Mouse (Mus musculus): Measurements from ENCODE around the gene Tex2. TPM values are rescaled to one million over a fixed set of nuclear protein-coding genes. Genes with fewer than 3 reads are reported as not detected.
A peak's percentile ranks its signal among the peaks of the same experiment; 100 is the strongest.

Gene Tex2
- polyA plus RNA-seq, 1 experiment from 2014 or later = 13.1 TPM

GRCm38 (mm10) chr11:106490057-106490456, 123.2 kb downstream of the Tex2 start:
- Histone ChIP-seq H3K4me1 (peaks cover 23% of the 10 kb centered on the region), H3K36me3 (no peaks in the 10 kb centered on the region), H3K4me3 (no peak overlapping the region), H3K4me2 (no peak overlapping the region), H3K27me3 (replicated peaks) (no peaks in the 10 kb centered on the region), H3K27ac (replicated peaks) (no peak overlapping the region), H3K9ac (no peak overlapping the region), H3K9me3 (no peaks in the 10 kb centered on the region)
- 70% methylated on average over 10 of the region's 10 CpGs for WGBS
- ATAC-seq (ENCODE audit: extremely low read depth, insufficient number of reproducible peaks, low FRiP score, low TSS enrichment) = no peak

DNA sequence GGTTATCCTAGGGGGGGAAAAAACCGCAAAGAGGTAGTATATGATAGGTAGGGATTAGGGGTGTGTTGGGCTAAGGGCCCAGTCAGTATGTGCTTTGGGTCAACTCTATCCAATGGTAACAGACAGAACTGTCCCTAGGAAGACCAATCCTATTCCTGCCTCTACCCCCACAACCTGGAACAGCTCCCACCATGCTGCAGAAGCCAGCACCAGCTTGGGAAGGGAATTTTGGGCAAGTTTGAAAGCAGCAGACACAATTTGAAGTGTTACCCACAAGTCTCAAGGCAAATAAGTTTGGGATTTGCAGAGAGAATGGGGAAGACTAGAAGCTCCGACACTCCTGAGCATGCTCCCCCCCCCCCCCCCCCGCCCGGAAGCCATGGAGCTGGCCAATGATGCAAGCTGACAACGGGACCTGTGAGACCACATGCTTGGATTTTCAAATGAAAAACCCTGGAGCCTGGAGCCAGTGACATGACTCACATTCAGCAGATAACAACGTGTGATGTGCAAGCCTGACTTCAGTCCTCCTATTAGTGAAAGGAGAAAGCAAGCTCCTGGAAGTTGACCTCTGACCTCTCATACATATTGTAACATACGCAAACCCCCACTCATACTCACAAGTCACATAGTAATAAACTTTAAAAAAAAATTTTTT, 124.1 kb downstream of the Tex2 start:
- H3K9me3 ChIP-seq = no peaks in the 10 kb centered on the region
- H3K4me3 ChIP-seq = no peak overlapping the region
- H3K27me3 ChIP-seq (replicated peaks) = no peaks in the 10 kb centered on the region
- ATAC-seq (ENCODE audit: extremely low read depth, insufficient number of reproducible peaks, low FRiP score, low TSS enrichment) = no peak
- H3K4me1 ChIP-seq = peaks cover 23% of the 10 kb centered on the region
- WGBS = 40% methylated on average over 7 of the region's 7 CpGs
- no peaks in the 10 kb centered on the region for H3K36me3 ChIP-seq
- no peak overlapping the region for H3K9ac ChIP-seq
- H3K27ac ChIP-seq (replicated peaks) = no peak overlapping the region
- no peak overlapping the region for H3K4me2 ChIP-seq

GRCm38 (mm10) chr11:106488126-106488561, 125.1 kb downstream of the Tex2 start:
- 12% methylated on average over 17 of the region's 17 CpGs for WGBS

DNA sequence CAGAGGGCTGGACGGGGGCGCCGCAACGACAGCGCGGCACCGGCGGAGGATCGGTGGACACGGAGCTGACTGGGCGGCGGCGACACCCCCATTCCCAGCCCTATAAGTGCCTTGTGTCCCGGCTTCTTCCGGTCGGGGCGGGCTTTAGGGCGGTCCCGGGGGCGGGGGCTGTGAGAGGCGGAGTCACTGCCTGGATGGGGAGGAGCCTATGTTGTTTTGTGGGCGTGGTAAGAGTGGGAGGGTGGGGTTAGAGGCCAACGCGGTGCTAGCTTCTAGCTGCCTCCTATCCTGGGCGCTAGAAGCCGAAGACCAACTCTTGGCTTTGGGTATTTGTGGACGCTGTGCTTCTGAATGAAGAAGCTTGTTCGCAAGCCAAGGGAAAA, 125.5 kb downstream of the Tex2 start, which contains the start of gene Ern1:
TSS of gene Ern1 (minus strand) at position 120 of the 383 bp plus-strand sequence.
- Histone ChIP-seq H3K9me3 (no peaks in the 10 kb centered on the region), H3K4me2 (peak within 1 kb of the TSS; percentile 82), H3K27ac (replicated peaks) (peak within 1 kb of the TSS; percentile 90), H3K4me1 (peaks cover 23% of the 10 kb centered on the region), H3K36me3 (no peaks in the 10 kb centered on the region), H3K4me3 (peak within 1 kb of the TSS; percentile 95), H3K9ac (peak within 1 kb of the TSS; percentile 95), H3K27me3 (replicated peaks) (no peaks in the 10 kb centered on the region)
- peak; percentile 97 for ATAC-seq (ENCODE audit: extremely low read depth, insufficient number of reproducible peaks, low FRiP score, low TSS enrichment)
- WGBS = under 1% methylated on average over 27 of the region's 28 CpGs

More at GRCm38 (mm10) chr11:106488126-106488561, 125.1 kb downstream of the Tex2 start:
- H3K27ac ChIP-seq (replicated peaks) = peak overlapping the region; percentile 90
- H3K36me3 ChIP-seq = no peaks in the 10 kb centered on the region
- H3K4me2 ChIP-seq = peak overlapping the region; percentile 82
- H3K9ac ChIP-seq = peak overlapping the region; percentile 65
- peaks cover 23% of the 10 kb centered on the region for H3K4me1 ChIP-seq
- ATAC-seq (ENCODE audit: extremely low read depth, insufficient number of reproducible peaks, low FRiP score, low TSS enrichment) = 0 out of 2 replicates have a peak, but pooled peaks have one; percentile 10
- no peaks in the 10 kb centered on the region for H3K27me3 ChIP-seq (replicated peaks)
- H3K9me3 ChIP-seq = no peaks in the 10 kb centered on the region
- H3K4me3 ChIP-seq = peak overlapping the region; percentile 95

GRCm38 (mm10) chr11:106486866-106487732, 126.1 kb downstream of the Tex2 start:
- under 1% methylated on average over 67 of the region's 86 CpGs for WGBS
- peak overlapping the region; percentile 82 for H3K4me2 ChIP-seq
- peak overlapping the region; percentile 95 for H3K4me3 ChIP-seq
- H3K9ac ChIP-seq = peak overlapping the region; percentile 95
- no peaks in the 10 kb centered on the region for H3K36me3 ChIP-seq
- peaks cover 23% of the 10 kb centered on the region for H3K4me1 ChIP-seq
- H3K27ac ChIP-seq (replicated peaks) = peak overlapping the region; percentile 90
- H3K9me3 ChIP-seq = no peaks in the 10 kb centered on the region
- peak; percentile 78 for ATAC-seq (ENCODE audit: extremely low read depth, insufficient number of reproducible peaks, low FRiP score, low TSS enrichment)
- H3K27me3 ChIP-seq (replicated peaks) = no peaks in the 10 kb centered on the region

DNA sequence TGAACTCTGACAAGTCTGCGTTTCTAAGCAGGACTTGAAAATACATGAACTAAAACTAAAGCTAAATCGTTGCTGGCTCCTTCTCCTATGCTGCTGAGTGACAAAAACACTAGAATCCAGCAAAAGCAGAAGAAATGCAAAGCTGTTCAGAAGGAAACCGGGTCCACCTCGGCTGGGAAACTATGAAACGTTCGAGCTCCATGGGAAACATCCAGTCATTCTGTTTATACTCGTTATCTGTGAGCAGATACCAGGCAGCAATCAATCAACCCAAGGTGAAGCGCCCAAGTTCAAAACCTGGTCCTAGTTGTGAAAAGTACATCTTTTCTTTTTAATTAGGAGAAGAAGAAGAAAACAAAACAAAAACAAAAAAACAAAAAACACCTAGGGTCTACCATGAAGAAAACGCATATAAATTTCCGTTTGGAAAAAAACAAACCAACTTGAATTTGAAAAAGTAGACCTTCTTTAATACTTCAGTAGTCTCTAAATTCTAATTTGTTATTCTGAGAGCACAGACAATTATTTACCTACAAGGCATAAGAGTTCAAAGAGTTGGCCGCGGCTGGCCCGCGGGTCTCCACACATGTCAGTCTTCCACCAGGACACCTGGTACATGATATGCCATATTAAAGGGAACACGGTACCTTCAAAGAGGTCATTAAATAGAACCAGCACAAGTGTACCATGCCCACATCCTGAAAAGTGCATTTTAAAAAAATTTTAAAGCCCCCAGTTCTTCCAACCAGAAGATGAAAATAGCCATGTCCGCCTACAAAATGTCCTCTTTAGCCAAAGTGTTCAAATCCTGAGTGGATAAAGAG, 127.0 kb downstream of the Tex2 start:
- no peaks in the 10 kb centered on the region for H3K36me3 ChIP-seq

GRCm38 (mm10) chr11:106485611-106486010, 127.6 kb downstream of the Tex2 start:
- Histone ChIP-seq H3K4me1 (peaks cover 27% of the 10 kb centered on the region), H3K27me3 (replicated peaks) (no peaks in the 10 kb centered on the region), H3K9me3 (no peaks in the 10 kb centered on the region), H3K27ac (replicated peaks) (peak overlapping the region; percentile 39; the same call in 1 of the 2 replicates), H3K9ac (0 out of 2 replicates have a peak overlapping the region, but pooled peaks have one; percentile 60), H3K4me2 (peak overlapping the region; percentile 82), H3K4me3 (peak overlapping the region; percentile 95), H3K36me3 (no peaks in the 10 kb centered on the region)
- 61% methylated on average over 4 of the region's 4 CpGs for WGBS
- no peak for ATAC-seq (ENCODE audit: extremely low read depth, insufficient number of reproducible peaks, low FRiP score, low TSS enrichment)

More for the DNA sequence above, 127.0 kb downstream of the Tex2 start:
- Histone ChIP-seq H3K9me3 (no peaks in the 10 kb centered on the region), H3K4me2 (peak overlapping the region; percentile 82), H3K4me1 (peaks cover 27% of the 10 kb centered on the region), H3K9ac (peak overlapping the region; percentile 95), H3K27me3 (replicated peaks) (no peaks in the 10 kb centered on the region), H3K27ac (replicated peaks) (peak overlapping the region; percentile 90; the same call in 1 of the 2 replicates), H3K4me3 (peak overlapping the region; percentile 95)
- no peak for ATAC-seq (ENCODE audit: extremely low read depth, insufficient number of reproducible peaks, low FRiP score, low TSS enrichment)
- 31% methylated on average over 16 of the region's 16 CpGs for WGBS

DNA sequence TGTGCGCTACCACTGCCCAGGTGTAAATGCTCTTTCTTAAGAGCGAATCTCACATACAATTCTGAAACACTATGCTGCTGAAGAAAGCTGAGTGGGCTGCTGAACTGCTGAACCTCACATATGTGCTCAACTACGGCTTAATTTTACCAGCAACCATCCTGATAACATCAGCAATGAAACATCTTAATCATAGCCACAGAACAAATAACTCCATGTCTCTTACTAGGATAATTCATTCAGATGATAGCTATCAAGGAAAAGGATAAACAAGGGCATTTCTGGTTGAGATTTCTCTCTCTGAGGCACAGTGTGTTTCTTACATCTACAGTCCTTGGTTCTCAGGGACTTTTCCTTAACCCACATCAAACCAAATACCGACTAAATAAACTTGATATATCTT, 128.3 kb downstream of the Tex2 start:
- no peaks in the 10 kb centered on the region for H3K9me3 ChIP-seq
- ATAC-seq (ENCODE audit: extremely low read depth, insufficient number of reproducible peaks, low FRiP score, low TSS enrichment) = no peak

DNA sequence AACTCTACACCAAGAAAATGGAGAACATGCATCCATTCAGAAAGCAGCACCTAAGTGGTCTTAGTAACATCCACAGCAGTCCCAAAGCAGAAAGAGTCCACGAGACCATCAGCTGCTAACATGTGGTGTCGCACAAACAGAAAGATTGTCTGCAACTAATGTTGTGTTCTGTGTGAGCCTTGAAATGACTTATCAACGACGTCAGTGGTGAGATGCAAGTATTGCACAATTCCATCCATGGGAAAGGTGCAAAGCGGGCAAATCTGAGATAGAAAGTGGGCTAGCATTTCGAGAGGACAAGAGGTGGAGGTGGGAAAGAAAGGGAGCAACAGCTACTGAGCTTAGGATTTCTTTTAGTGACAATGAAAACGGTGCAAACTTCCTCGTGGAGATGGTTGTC, 130.4 kb downstream of the Tex2 start:
- ATAC-seq (ENCODE audit: extremely low read depth, insufficient number of reproducible peaks, low FRiP score, low TSS enrichment) = no peak
- no peak overlapping the region for H3K4me2 ChIP-seq
- peaks cover 19% of the 10 kb centered on the region for H3K4me1 ChIP-seq
- 81% methylated on average over 8 of the region's 8 CpGs for WGBS
- H3K4me3 ChIP-seq = no peak overlapping the region
- H3K27ac ChIP-seq (replicated peaks) = no peak overlapping the region
- H3K36me3 ChIP-seq = no peaks in the 10 kb centered on the region
- H3K9ac ChIP-seq = no peak overlapping the region
- no peaks in the 10 kb centered on the region for H3K27me3 ChIP-seq (replicated peaks)
- H3K9me3 ChIP-seq = no peaks in the 10 kb centered on the region

More for the DNA sequence above, 128.3 kb downstream of the Tex2 start:
- H3K4me1 ChIP-seq = peaks cover 27% of the 10 kb centered on the region
- H3K27me3 ChIP-seq (replicated peaks) = no peaks in the 10 kb centered on the region
- 87% methylated on average over 4 of the region's 4 CpGs for WGBS
- H3K27ac ChIP-seq (replicated peaks) = no peak overlapping the region
- H3K4me2 ChIP-seq = no peak overlapping the region
- H3K9ac ChIP-seq = no peak overlapping the region
- H3K36me3 ChIP-seq = no peaks in the 10 kb centered on the region
- no peak overlapping the region for H3K4me3 ChIP-seq

- no peak overlapping the region for H3K4me3 ChIP-seq
- no peaks in the 10 kb centered on the region for H3K36me3 ChIP-seq
- 48% methylated on average over 4 of the region's 4 CpGs for WGBS
- no peak for ATAC-seq (ENCODE audit: extremely low read depth, insufficient number of reproducible peaks, low FRiP score, low TSS enrichment)
- no peak overlapping the region for H3K4me2 ChIP-seq
- no peak overlapping the region for H3K9ac ChIP-seq
- peaks cover 19% of the 10 kb centered on the region for H3K4me1 ChIP-seq
- H3K9me3 ChIP-seq = no peaks in the 10 kb centered on the region
- H3K27me3 ChIP-seq (replicated peaks) = no peaks in the 10 kb centered on the region
- H3K27ac ChIP-seq (replicated peaks) = no peak overlapping the region
Observed at GRCm38 (mm10) chr11:106481651-106482050, 131.6 kb downstream of the Tex2 start.

GRCm38 (mm10) chr11:106480530-106480885, 132.7 kb downstream of the Tex2 start:
- ATAC-seq (ENCODE audit: extremely low read depth, insufficient number of reproducible peaks, low FRiP score, low TSS enrichment) = no peak
- no peak overlapping the region for H3K27ac ChIP-seq (replicated peaks)
- H3K9ac ChIP-seq = no peak overlapping the region
- H3K4me3 ChIP-seq = no peak overlapping the region
- no peaks in the 10 kb centered on the region for H3K9me3 ChIP-seq
- no peak overlapping the region for H3K4me2 ChIP-seq
- H3K36me3 ChIP-seq = no peaks in the 10 kb centered on the region
- peaks cover 10% of the 10 kb centered on the region for H3K4me1 ChIP-seq
- no peaks in the 10 kb centered on the region for H3K27me3 ChIP-seq (replicated peaks)
- WGBS = 76% methylated on average over 3 of the region's 3 CpGs

Data from heart, embryonic 13.5 days (tissue).